Comparison of ENCODE assay signal across 18 mouse cellular contexts in the genomic region with DNA sequence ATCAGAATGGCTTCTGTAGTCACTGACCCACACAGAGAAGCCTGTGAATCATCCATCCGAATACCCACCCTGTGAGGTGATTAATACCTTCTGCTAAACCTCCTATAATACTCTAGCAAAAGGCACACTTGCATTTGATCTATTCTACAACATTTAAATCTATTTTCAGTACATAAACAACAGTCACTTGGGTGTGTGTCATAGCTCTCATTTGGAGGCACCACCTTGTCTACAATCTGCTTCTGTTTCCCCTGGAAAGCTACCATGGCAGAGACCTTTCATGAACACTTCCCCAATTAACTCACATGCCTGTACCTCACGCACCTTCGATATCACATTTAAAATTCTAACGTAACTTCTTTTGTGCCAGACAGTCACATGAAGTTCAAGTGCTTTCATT.
A peak's percentile ranks its signal among the peaks of the same experiment; 100 is the strongest.
DNase-seq lines count a peak whose midpoint lies in the region; TF ChIP-seq lines count a peak whose summit lies in the region.
"Had no signal": no experiment of that assay in that cellular context is flagged by ENCODE, and none has a peak within 500 bp of the region (broad histone marks: within the 10 kb centered on the region; RNA-seq: fewer than 3 reads in every experiment).

No protein-coding gene starts in this region.

- TF ChIP-seq CTCF in layer of hippocampus, adult 2 months (conservative IDR thresholded peaks at IDR 0.05): no peak

- H3K27ac ChIP-seq in layer of hippocampus, adult 2 months: peak overlapping the region; percentile 43

- H3K4me3 ChIP-seq in layer of hippocampus, adult 2 months: no peak overlapping the region

- DNase-seq in layer of hippocampus, adult 11-12 months (ENCODE audit: low spot score): peak; percentile 35
- no peak for DNase-seq in layer of hippocampus, postnatal 25 days (ENCODE audit: extremely low spot score in 1 of 2, low spot score in 1 of 2)
- DNase-seq in layer of hippocampus, adult 2 months (ENCODE audit: low spot score in 2 of 2): no peak
- DNase-seq in layer of hippocampus, adult 9-10 months (ENCODE audit: low spot score): no peak
- peak; percentile 47 for DNase-seq in layer of hippocampus, adult 9-11 months
- DNase-seq in layer of hippocampus, postnatal 14 days (ENCODE audit: low spot score in 2 of 2): no peak
- DNase-seq in brain, adult 2 months (ENCODE audit: low read depth, low spot score): peak; percentile 70
- DNase-seq in spleen, postnatal 36 days (ENCODE audit: low spot score in 2 of 2): no peak
- DNase-seq: adrenal gland, adult 2 months; adrenal gland, adult 8-10 months; adrenal gland, postnatal 10 days; adrenal gland, postnatal 14 days; adrenal gland, postnatal 25 days; adrenal gland, postnatal 36 days; B cell, adult 2 months; cerebellum, adult 11 months; cerebellum, adult 11-12 months; cerebellum, adult 18-20 months had no signal

Comparison
In these comparisons a context has a peak if more than half of its experiments do, and no peak if none do; other contexts are left out.
1. DNase-seq: peak in layer of hippocampus, adult 11-12 months (single experiment), layer of hippocampus, adult 9-11 months (single experiment) and brain, adult 2 months (single experiment); none in layer of hippocampus, postnatal 25 days (0 of 2), layer of hippocampus, adult 2 months (0 of 2), layer of hippocampus, adult 9-10 months (single experiment), layer of hippocampus, postnatal 14 days (0 of 2) and spleen, postnatal 36 days (0 of 2).